Mouse (Mus musculus) lung, embryonic 16.5 days (tissue): ENCODE measurements at regions not wholly inside any gene's neighbourhood (a gene's known extent, or its start where the extent isn't known, plus 50 kb on each side); places are given as distances from the start of the nearest gene placed in this dataset.

ENCODE experiments used
- ATAC-seq: fragments of 200-750 bp; cut with Nextera tagmentation; 2 replicates; pipeline ENCODE4 v1.8.0; 2017; ENCODE audit warnings: low read depth, mild to moderate bottlenecking, moderate library complexity
- H3K27ac ChIP-seq: fragments of 300-500 bp; sonication (generic); 2 replicates; pipeline ENCODE4 v1.5.1; 2014; ENCODE audit warnings: mild to moderate bottlenecking, control low read depth, low read length
- H3K27me3 ChIP-seq: fragments of 300-500 bp; sonication (generic); 2 replicates; pipeline ENCODE4 v1.6.1; 2014; ENCODE audit warnings: low read depth, low read length, mixed read lengths; ENCODE audit not compliant: control insufficient read depth, insufficient read depth
- H3K36me3 ChIP-seq: fragments of 300-500 bp; sonication (generic); 2 replicates; pipeline ENCODE4 v1.6.1; 2014; ENCODE audit warnings: low read length; ENCODE audit not compliant: control insufficient read depth, insufficient read depth
- H3K4me1 ChIP-seq: fragments of 300-500 bp; sonication (generic); replicated peaks from 2 replicates; pipeline ENCODE4 v1.6.1; 2014; ENCODE audit warnings: low read length, mixed read lengths; ENCODE audit not compliant: control insufficient read depth, insufficient read depth
- H3K4me2 ChIP-seq: fragments of 300-500 bp; sonication (generic); 2 replicates; pipeline ENCODE4 v1.6.1; 2014; ENCODE audit warnings: low read depth, low read length, control low read depth
- H3K4me3 ChIP-seq: fragments of 300-500 bp; sonication (generic); 2 replicates; pipeline ENCODE4 v1.5.1; 2014; ENCODE audit warnings: mild to moderate bottlenecking, low read length, control low read depth
- H3K9ac ChIP-seq: fragments of 300-500 bp; sonication (generic); 2 replicates; pipeline ENCODE4 v1.6.1; 2014; ENCODE audit warnings: low read length, control low read depth
- H3K9me3 ChIP-seq: fragments of 300-500 bp; sonication (generic); 2 replicates; pipeline ENCODE4 v1.6.1; 2016; ENCODE audit warnings: low read length; ENCODE audit not compliant: control insufficient read depth
- WGBS: fragments of 180-500 bp; shearing (Covaris S2); extraction: QIAGEN DNeasy Blood & Tissue Kit; methylation state at CpG from one replicate; pipeline ENCODE4 v1.1.7; 2014; 5-methylcytosine and 5-hydroxymethylcytosine counted together

- Histone ChIP-seq H3K27ac (no peak overlapping the region), H3K4me1 (peaks cover 11% of the 10 kb centered on the region), H3K9ac (no peak overlapping the region), H3K9me3 (no peaks in the 10 kb centered on the region), H3K27me3 (no peaks in the 10 kb centered on the region), H3K4me2 (no peak overlapping the region), H3K4me3 (no peak overlapping the region), H3K36me3 (no peaks in the 10 kb centered on the region)
- ATAC-seq, result no peak
- 78% methylated on average over 6 of the region's 6 CpGs for WGBS
Observed at GRCm38 (mm10) chr2:21048226-21048625, 79.5 kb upstream of the Arhgap21 start.

DNA sequence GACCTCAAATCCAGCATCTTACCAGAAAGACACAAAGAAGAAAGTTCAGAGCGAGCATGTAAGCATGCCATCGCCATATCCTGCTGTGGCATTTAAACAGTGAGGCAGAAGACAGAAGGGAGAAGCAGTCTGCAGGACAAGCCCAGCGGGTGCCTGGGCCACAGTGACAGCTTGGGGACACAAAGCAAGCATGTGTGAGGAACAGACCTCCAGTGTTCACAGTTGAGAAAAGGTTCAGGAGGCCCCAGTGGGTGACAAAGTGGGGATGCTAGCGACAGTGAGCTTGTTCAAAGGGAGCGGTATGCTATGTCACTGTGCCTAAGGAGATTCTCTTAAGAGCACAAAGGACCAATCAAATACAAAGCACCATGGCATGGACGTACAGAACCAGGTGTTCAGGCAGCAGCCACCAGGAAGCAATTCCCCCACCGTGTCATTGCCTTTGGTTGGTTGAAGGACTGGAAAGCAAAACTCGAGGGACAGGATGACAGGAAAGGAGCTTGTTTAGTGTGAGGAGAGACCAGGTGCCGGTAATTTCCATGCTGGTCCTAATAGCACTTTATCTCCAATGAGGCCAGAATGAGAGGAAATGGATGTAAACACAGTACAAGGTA lies 77.9 kb upstream of the Arhgap21 start:
- Histone ChIP-seq H3K9ac (no peak overlapping the region), H3K4me2 (no peak overlapping the region), H3K4me3 (no peak overlapping the region), H3K36me3 (no peaks in the 10 kb centered on the region), H3K9me3 (no peaks in the 10 kb centered on the region), H3K27ac (no peak overlapping the region), H3K4me1 (peaks cover 12% of the 10 kb centered on the region), H3K27me3 (no peaks in the 10 kb centered on the region)
- WGBS, result 64% methylated on average over 9 of the region's 9 CpGs
- ATAC-seq, result no peak

GRCm38 (mm10) chr2:21044781-21045180 lies 76.1 kb upstream of the Arhgap21 start:
- ATAC-seq, result no peak
- H3K9me3 ChIP-seq, result no peaks in the 10 kb centered on the region
- WGBS, result 69% methylated on average over 7 of the region's 7 CpGs

GRCm38 (mm10) chr2:21044007-21044406 lies 75.3 kb upstream of the Arhgap21 start:
- H3K4me3 ChIP-seq, result no peak overlapping the region
- H3K4me2 ChIP-seq, result no peak overlapping the region
- H3K9me3 ChIP-seq, result no peaks in the 10 kb centered on the region
- H3K4me1 ChIP-seq, result peaks cover 12% of the 10 kb centered on the region
- WGBS, result 42% methylated on average over 7 of the region's 7 CpGs
- H3K9ac ChIP-seq, result no peak overlapping the region
- no peaks in the 10 kb centered on the region for H3K36me3 ChIP-seq
- peak; percentile 88 for ATAC-seq
- peak overlapping the region; percentile 50 for H3K27ac ChIP-seq
- H3K27me3 ChIP-seq, result no peaks in the 10 kb centered on the region

More at GRCm38 (mm10) chr2:21044781-21045180, 76.1 kb upstream of the Arhgap21 start:
- no peak overlapping the region for H3K4me2 ChIP-seq
- no peaks in the 10 kb centered on the region for H3K36me3 ChIP-seq
- H3K27ac ChIP-seq, result no peak overlapping the region; the same call in 1 of the 2 replicates
- H3K9ac ChIP-seq, result no peak overlapping the region
- no peak overlapping the region for H3K4me3 ChIP-seq
- H3K27me3 ChIP-seq, result no peaks in the 10 kb centered on the region
- H3K4me1 ChIP-seq, result peaks cover 12% of the 10 kb centered on the region

- Histone ChIP-seq H3K27me3 (no peaks in the 10 kb centered on the region), H3K4me2 (no peak overlapping the region), H3K4me1 (peaks cover 12% of the 10 kb centered on the region), H3K9ac (no peak overlapping the region), H3K36me3 (no peaks in the 10 kb centered on the region), H3K9me3 (no peaks in the 10 kb centered on the region), H3K4me3 (no peak overlapping the region), H3K27ac (peak overlapping the region; percentile 15; the same call in 1 of the 2 replicates)
- peak; percentile 86 for ATAC-seq
- 19% methylated on average over 4 of the region's 4 CpGs for WGBS
Observed at GRCm38 (mm10) chr2:21043302-21043701, 74.6 kb upstream of the Arhgap21 start.

GRCm38 (mm10) chr2:21037607-21038006 lies 68.9 kb upstream of the Arhgap21 start:
- no peak overlapping the region for H3K9ac ChIP-seq
- 64% methylated on average over 3 of the region's 3 CpGs for WGBS
- H3K4me1 ChIP-seq, result peaks cover 12% of the 10 kb centered on the region
- H3K4me3 ChIP-seq, result no peak overlapping the region
- H3K27me3 ChIP-seq, result no peaks in the 10 kb centered on the region
- no peaks in the 10 kb centered on the region for H3K9me3 ChIP-seq
- no peak overlapping the region for H3K4me2 ChIP-seq
- H3K36me3 ChIP-seq, result no peaks in the 10 kb centered on the region
- peak overlapping the region; percentile 70 for H3K27ac ChIP-seq
- ATAC-seq, result peak; percentile 22; the same call in 1 of the 2 replicates

- Histone ChIP-seq H3K4me2 (no peak overlapping the region), H3K4me3 (no peak overlapping the region), H3K27me3 (no peaks in the 10 kb centered on the region), H3K27ac (peak overlapping the region; percentile 70), H3K9ac (no peak overlapping the region), H3K36me3 (no peaks in the 10 kb centered on the region), H3K9me3 (no peaks in the 10 kb centered on the region), H3K4me1 (peaks cover 12% of the 10 kb centered on the region)
- 29% methylated on average over 8 of the region's 8 CpGs for WGBS
- peak; percentile 94 for ATAC-seq
Observed at GRCm38 (mm10) chr2:21037181-21037580, 68.5 kb upstream of the Arhgap21 start.

GRCm38 (mm10) chr2:21035884-21036648 lies 67.4 kb upstream of the Arhgap21 start:
- Histone ChIP-seq H3K9me3 (no peaks in the 10 kb centered on the region), H3K36me3 (no peaks in the 10 kb centered on the region), H3K4me2 (no peak overlapping the region), H3K27ac (no peak overlapping the region), H3K27me3 (no peaks in the 10 kb centered on the region), H3K4me1 (peaks cover 12% of the 10 kb centered on the region), H3K4me3 (no peak overlapping the region), H3K9ac (no peak overlapping the region)
- 54% methylated on average over 5 of the region's 5 CpGs for WGBS
- ATAC-seq, result no peak

- Histone ChIP-seq H3K9me3 (no peaks in the 10 kb centered on the region), H3K9ac (no peak overlapping the region), H3K36me3 (no peaks in the 10 kb centered on the region), H3K4me1 (peaks cover 12% of the 10 kb centered on the region), H3K27ac (no peak overlapping the region), H3K4me3 (no peak overlapping the region), H3K27me3 (no peaks in the 10 kb centered on the region), H3K4me2 (no peak overlapping the region)
- no peak for ATAC-seq
- 33% methylated on average over 8 of the region's 8 CpGs for WGBS
Observed at GRCm38 (mm10) chr2:21034651-21035050, 66.0 kb upstream of the Arhgap21 start.
